Mouse (Mus musculus): Measurements from ENCODE around the gene Casr.

Casr gene

GRCm38 (mm10) chr16:36464076-36464475, 97.9 kb downstream of the Casr start:
- in situ Hi-C loops (cut with MboI; ENCODE audit: unreplicated experiment in 2 of 2), result loop anchor here (10.0 to 25.0 kb wide), 4 partner anchors 551 to 1352 kb away; partner anchors contain the start of genes Parp14 (in 1 of the 2) and Polq (in 1 of the 2)

- in situ Hi-C loops (cut with MboI; ENCODE audit: unreplicated experiment in 2 of 2), result loop anchor here (10.0 to 25.0 kb wide), 4 partner anchors 554 to 1348 kb away; partner anchors contain the start of genes Parp14 (in 1 of the 2) and Polq (in 1 of the 2)
These were observed 101.5 kb downstream of the Casr start for GRCm38 (mm10) chr16:36460426-36460825.

GRCm38 (mm10) chr16:36455342-36455802, 106.6 kb downstream of the Casr start, which contains the start of gene Stfa3:
Stfa3 (minus strand) TSS chr16:36455392.
- in situ Hi-C loops (cut with MboI; ENCODE audit: unreplicated experiment in 2 of 2), result loop anchor here in 1 of 2 experiments (10.0 to 25.0 kb wide), 3 partner anchors 581 to 1343 kb away; partner anchors contain the start of gene Parp14
